Mouse (Mus musculus): ENCODE measurements around the gene Hpse2.

- no peak for TF ChIP-seq CTCF (IDR thresholded peaks at IDR 0.05; ENCODE audit: low read depth, low read length)
- no peak for TF ChIP-seq POLR2A (IDR thresholded peaks at IDR 0.05; ENCODE audit: insufficient read depth, low read length)
- no peak for TF ChIP-seq EP300 (IDR thresholded peaks at IDR 0.05; ENCODE audit: insufficient read depth, low read depth, low read length)
Measured at GRCm38 (mm10) chr19:42752363-42752931, 635.7 kb downstream of the Hpse2 start, which contains the start of gene Pyroxd2.
